Mouse (Mus musculus): ENCODE results near the gene Mettl21a. TPM values are rescaled to one million over a fixed set of nuclear protein-coding genes. Genes with fewer than 3 reads are reported as not detected.

The Mettl21a gene
- 5.5 and 7.1 TPM in 2 replicates for polyA plus RNA-seq (2012; rRNA removed)

GRCm38 (mm10) chr1:64616881-64617714, at the start of gene Mettl21a:
Gene Mettl21a (minus strand): TSS chr1:64617242.

Other genes with a start within 250 kb of the Mettl21a start
- gene Creb1, start 84.6 kb downstream of the Mettl21a start, polyA plus RNA-seq (2012; rRNA removed): 3.7 and 4.0 TPM in 2 replicates
- gene Ccnyl1, start 73.2 kb upstream of the Mettl21a start, polyA plus RNA-seq (2012; rRNA removed): 4.7 and 4.8 TPM in 2 replicates
- gene Fzd5, start 120.5 kb upstream of the Mettl21a start, polyA plus RNA-seq (2012; rRNA removed): 1.5 and 2.2 TPM in 2 replicates

All from liver, embryonic 18 days (tissue).